Mouse (Mus musculus) MN1 (cell line): ENCODE results near the gene Cux1.

Source experiments
- DNase-seq: peaks from one replicate; pipeline ENCODE4 v3.0.0-alpha.2; 2016; ENCODE audit warnings: low spot score

The Cux1 gene

GRCm38 (mm10) chr5:136540055-136540838 is 27.0 kb downstream of the Cux1 start:
- no peak for DNase-seq

GRCm38 (mm10) chr5:136536753-136537152 is 30.5 kb downstream of the Cux1 start:
- DNase-seq = no peak

- DNase-seq = no peak
Measured at GRCm38 (mm10) chr5:136535976-136536725, 31.1 kb downstream of the Cux1 start.

GRCm38 (mm10) chr5:136535204-136535603 is 32.1 kb downstream of the Cux1 start:
- DNase-seq = no peak

- DNase-seq = no peak
Measured at GRCm38 (mm10) chr5:136533371-136534276, 33.7 kb downstream of the Cux1 start.

- DNase-seq = peak; percentile 56
Measured at GRCm38 (mm10) chr5:136531674-136532365, 35.5 kb downstream of the Cux1 start.

- no peak for DNase-seq
Measured at GRCm38 (mm10) chr5:136530931-136531330, 36.4 kb downstream of the Cux1 start.

- no peak for DNase-seq
Measured at GRCm38 (mm10) chr5:136529165-136529564, 38.1 kb downstream of the Cux1 start.

- no peak for DNase-seq
Measured at GRCm38 (mm10) chr5:136527871-136528270, 39.4 kb downstream of the Cux1 start.

GRCm38 (mm10) chr5:136526545-136526909 is 40.8 kb downstream of the Cux1 start:
- DNase-seq = no peak

- no peak for DNase-seq
Measured at GRCm38 (mm10) chr5:136525896-136526544, 41.3 kb downstream of the Cux1 start.

GRCm38 (mm10) chr5:136522843-136523463 is 44.3 kb downstream of the Cux1 start:
- no peak for DNase-seq

- DNase-seq = no peak
Measured at GRCm38 (mm10) chr5:136521656-136522055, 45.6 kb downstream of the Cux1 start.

GRCm38 (mm10) chr5:136518648-136519437 is 48.4 kb downstream of the Cux1 start:
- DNase-seq = no peak

GRCm38 (mm10) chr5:136517510-136517909 is 49.8 kb downstream of the Cux1 start:
- no peak for DNase-seq

- no peak for DNase-seq
Measured at GRCm38 (mm10) chr5:136516593-136516992, 50.7 kb downstream of the Cux1 start.

- DNase-seq = peak; percentile 36
Measured at GRCm38 (mm10) chr5:136514049-136514677, 53.1 kb downstream of the Cux1 start.

- no peak for DNase-seq
Measured at GRCm38 (mm10) chr5:136512103-136512674, 55.1 kb downstream of the Cux1 start.

- DNase-seq = no peak
Measured at GRCm38 (mm10) chr5:136511378-136511777, 55.9 kb downstream of the Cux1 start.
